Mouse (Mus musculus) heart, embryonic 12.5 days (tissue): Measurements from ENCODE around the gene Yap1. TPM values are rescaled to one million over a fixed set of nuclear protein-coding genes. Genes with fewer than 3 reads are reported as not detected.

Experiments used
- ATAC-seq: fragments of 200-750 bp; cut with Nextera tagmentation; 2 replicates; pipeline ENCODE4 v1.8.0; 2017; ENCODE audit warnings: moderate TSS enrichment, moderate library complexity; ENCODE audit not compliant: insufficient number of reproducible peaks, low FRiP score
- H3K27ac ChIP-seq: fragments of 300-500 bp; sonication (generic); 2 replicates; pipeline ENCODE4 v1.5.1; 2016; ENCODE audit warnings: mild to moderate bottlenecking, moderate library complexity; ENCODE audit not compliant: poor library complexity, severe bottlenecking
- H3K27me3 ChIP-seq: fragments of 300-500 bp; sonication (generic); replicated peaks from 2 replicates; pipeline ENCODE4 v1.6.1; 2016; ENCODE audit warnings: mild to moderate bottlenecking, moderate library complexity
- H3K36me3 ChIP-seq: fragments of 300-500 bp; sonication (generic); 2 replicates; pipeline ENCODE4 v1.6.1; 2016; ENCODE audit warnings: mild to moderate bottlenecking, moderate library complexity
- H3K4me1 ChIP-seq: fragments of 300-500 bp; sonication (generic); replicated peaks from 2 replicates; pipeline ENCODE4 v1.6.1; 2016; ENCODE audit warnings: mild to moderate bottlenecking
- H3K4me2 ChIP-seq: fragments of 300-500 bp; sonication (generic); 2 replicates; pipeline ENCODE4 v1.6.1; 2016; ENCODE audit warnings: mild to moderate bottlenecking, moderate library complexity
- H3K4me3 ChIP-seq: fragments of 300-500 bp; sonication (generic); 2 replicates; pipeline ENCODE4 v1.5.1; 2016; ENCODE audit warnings: mild to moderate bottlenecking
- H3K9ac ChIP-seq: fragments of 300-500 bp; sonication (generic); 2 replicates; pipeline ENCODE4 v1.6.1; 2016; ENCODE audit warnings: mild to moderate bottlenecking, moderate library complexity
- H3K9me3 ChIP-seq: fragments of 300-500 bp; sonication (generic); replicated peaks from 2 replicates; pipeline ENCODE4 v1.6.1; 2016; ENCODE audit warnings: mild to moderate bottlenecking, moderate library complexity
- WGBS: fragments of 180-500 bp; shearing (Covaris S2); methylation state at CpG from one replicate; pipeline ENCODE4 v1.1.7; 2016; 5-methylcytosine and 5-hydroxymethylcytosine counted together
- polyA plus RNA-seq: library from polyadenylated mRNA; unstranded; fragments of >200 nt; fragmentation: Nextera tagmentation; extraction: Ambion mirVana; gene quantifications from 2 replicates; pipeline ENCODE4 v1.2.1, GENCODE M21; 2016

The Yap1 gene
- 37.6 and 39.7 TPM in 2 replicates for polyA plus RNA-seq

DNA sequence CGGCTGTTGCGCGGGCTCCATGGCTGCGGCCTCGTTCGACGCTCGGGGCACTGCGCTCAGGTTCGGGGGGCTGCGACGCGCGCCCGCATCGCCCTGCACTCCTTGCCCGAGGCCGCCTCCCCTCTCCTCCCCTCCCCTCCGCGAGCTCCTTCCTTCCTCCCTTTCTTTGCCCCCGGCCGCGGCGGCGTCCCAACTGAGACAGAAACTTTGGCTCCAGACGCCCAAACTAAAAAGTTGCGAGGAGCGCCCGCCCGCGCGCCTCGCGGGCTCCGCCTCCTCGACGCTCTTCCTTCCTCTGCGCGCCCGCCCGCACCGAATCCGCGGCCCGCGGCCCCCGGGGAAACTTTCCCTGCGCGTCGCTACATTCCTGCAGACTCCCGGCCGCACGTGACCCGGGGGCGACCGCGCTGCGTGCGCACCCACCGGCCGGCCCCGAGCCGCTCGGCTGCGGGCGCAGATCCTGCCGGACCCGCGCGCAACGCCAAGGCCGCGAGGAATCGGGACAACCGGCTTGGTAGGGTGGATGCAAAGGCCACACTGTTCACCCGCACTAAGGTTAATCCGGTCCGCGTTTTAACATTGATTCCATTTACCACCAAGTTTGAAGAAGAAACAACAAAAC lies at the start of gene Yap1:
Yap1 (minus strand) TSS at position 227 of the 622 bp plus-strand sequence.
- peak within 1 kb of the TSS; percentile 100 for H3K27ac ChIP-seq
- peak within 1 kb of the TSS; percentile 98 for H3K4me3 ChIP-seq
- H3K9me3 ChIP-seq: no peaks in the 10 kb centered on the region
- peaks cover 19% of the 10 kb centered on the region for H3K36me3 ChIP-seq
- H3K4me1 ChIP-seq: peaks cover 15% of the 10 kb centered on the region
- ATAC-seq: peak; percentile 84
- H3K9ac ChIP-seq: peak within 1 kb of the TSS; percentile 100
- H3K4me2 ChIP-seq: peak within 1 kb of the TSS; percentile 66
- WGBS: under 1% methylated on average over 73 of the region's 79 CpGs
- H3K27me3 ChIP-seq: no peaks in the 10 kb centered on the region

DNA sequence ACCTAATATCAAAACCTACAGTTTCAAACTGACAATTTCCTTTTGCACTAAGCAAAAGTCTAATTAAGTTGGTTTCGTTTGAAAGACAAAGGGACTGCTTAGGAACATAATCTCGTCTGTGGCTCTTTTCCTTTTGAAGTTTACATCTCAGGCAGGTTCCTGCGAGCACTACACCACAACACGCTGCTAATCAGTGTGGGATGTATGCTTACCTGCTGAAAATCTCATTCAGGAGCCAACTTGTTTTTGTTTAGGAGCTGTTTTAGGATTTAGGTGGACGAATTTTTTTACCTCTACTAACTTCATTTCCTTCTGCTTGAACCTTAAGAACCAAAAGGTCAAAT lies 38.6 kb upstream of the Yap1 start:
- no peaks in the 10 kb centered on the region for H3K9me3 ChIP-seq
- H3K4me2 ChIP-seq: peak overlapping the region; percentile 76
- H3K4me3 ChIP-seq: peak overlapping the region; percentile 74
- 15% methylated on average over 5 of the region's 5 CpGs for WGBS
- peak overlapping the region; percentile 44 for H3K27ac ChIP-seq
- H3K36me3 ChIP-seq: no peaks in the 10 kb centered on the region
- H3K9ac ChIP-seq: no peak overlapping the region
- peaks cover 4% of the 10 kb centered on the region for H3K4me1 ChIP-seq
- peak; percentile 37; the same call in 1 of the 2 replicates for ATAC-seq
- H3K27me3 ChIP-seq: no peaks in the 10 kb centered on the region

DNA sequence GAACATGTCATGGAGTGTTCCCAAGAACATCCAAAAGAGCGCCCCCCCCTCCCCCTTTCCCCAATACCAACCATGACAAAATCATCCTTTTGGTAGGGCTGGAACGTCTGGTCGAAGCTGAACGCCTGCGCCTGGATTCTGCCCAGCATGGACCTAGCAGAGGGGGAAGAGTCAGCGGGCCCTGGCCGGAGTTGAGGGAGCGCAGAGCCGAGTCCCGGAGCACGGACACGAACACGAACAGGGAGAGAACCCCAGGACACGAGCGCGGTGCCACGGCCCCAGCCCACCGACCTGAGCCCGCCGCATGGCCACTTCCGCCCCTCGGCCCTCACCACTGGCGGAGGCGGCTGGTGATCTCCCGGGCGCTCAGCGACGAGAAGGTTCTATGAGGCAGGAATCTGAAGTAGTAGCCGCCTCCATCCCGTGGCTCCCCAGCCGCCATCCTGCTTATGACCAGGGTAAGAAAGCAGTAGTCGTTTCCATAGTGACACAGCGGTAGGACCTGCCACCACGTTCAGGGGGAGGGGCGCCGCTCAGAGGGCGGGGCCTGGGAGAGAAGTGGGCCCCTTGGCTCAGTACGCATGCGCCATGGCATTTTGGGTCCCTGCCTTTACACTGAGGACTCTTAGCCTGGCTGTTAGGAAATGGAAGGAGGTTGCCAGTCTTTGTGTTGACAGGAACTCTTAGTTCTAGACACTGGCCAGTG lies 38.1 kb upstream of the Yap1 start, which contains the start of gene Cfap300:
Cfap300 (minus strand) TSS at position 486 of the 706 bp plus-strand sequence.
- Histone ChIP-seq H3K4me3 (peak within 1 kb of the TSS; percentile 74), H3K9me3 (no peaks in the 10 kb centered on the region), H3K9ac (peak within 1 kb of the TSS; percentile 75), H3K27ac (peak within 1 kb of the TSS; percentile 74), H3K4me2 (peak within 1 kb of the TSS; percentile 76), H3K36me3 (no peaks in the 10 kb centered on the region), H3K27me3 (no peaks in the 10 kb centered on the region), H3K4me1 (peaks cover 4% of the 10 kb centered on the region)
- WGBS: under 1% methylated on average over 39 of the region's 39 CpGs
- ATAC-seq: peak; percentile 96

DNA sequence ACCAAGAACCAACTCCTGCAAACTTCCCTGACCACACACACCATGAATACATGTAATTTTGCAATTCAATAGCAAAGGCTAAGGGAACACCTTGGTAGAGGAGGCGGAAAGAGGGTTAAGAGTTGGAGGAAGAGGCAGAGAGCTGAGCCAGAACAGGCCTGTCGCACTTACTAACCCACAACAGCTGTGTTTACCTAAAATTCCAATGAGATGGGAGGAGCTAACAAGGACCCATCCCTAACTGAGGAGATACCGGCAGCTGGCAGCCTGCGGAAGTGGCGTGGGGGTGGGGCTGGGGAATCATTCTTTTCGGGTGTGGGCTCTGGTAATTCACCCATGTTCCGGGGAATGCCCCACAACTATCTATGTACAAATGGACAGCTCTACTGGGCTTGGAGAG lies 31.1 kb upstream of the Yap1 start:
- Histone ChIP-seq H3K4me3 (no peak overlapping the region), H3K4me1 (peaks cover 6% of the 10 kb centered on the region; the same call in 1 of the 2 replicates), H3K36me3 (no peaks in the 10 kb centered on the region), H3K9ac (no peak overlapping the region), H3K9me3 (no peaks in the 10 kb centered on the region), H3K4me2 (peak overlapping the region; percentile 43), H3K27me3 (no peaks in the 10 kb centered on the region), H3K27ac (no peak overlapping the region)
- ATAC-seq: peak; percentile 55; the same call in 1 of the 2 replicates
- WGBS: 17% methylated on average over 7 of the region's 7 CpGs

DNA sequence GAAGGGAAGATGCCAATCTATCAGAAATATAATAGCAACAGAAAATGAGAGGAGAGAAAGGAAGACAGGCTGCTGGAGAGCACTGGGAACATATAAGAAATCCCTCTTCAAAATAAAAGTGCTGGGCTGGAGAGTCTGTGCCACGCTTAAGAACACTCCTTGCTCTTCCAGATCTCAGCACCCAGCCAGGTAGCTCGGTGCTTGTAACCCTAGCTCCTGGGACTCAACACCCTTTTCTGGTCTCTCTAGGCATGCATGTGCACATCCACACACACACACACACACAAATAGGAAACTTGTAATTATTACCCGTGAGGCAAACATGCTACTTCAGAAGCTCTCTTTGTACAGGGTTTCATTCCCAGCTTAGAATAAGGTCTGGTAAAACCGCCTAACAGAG lies 30.7 kb upstream of the Yap1 start:
- Histone ChIP-seq H3K4me3 (no peak overlapping the region), H3K4me2 (no peak overlapping the region), H3K27me3 (no peaks in the 10 kb centered on the region), H3K9ac (no peak overlapping the region), H3K4me1 (peaks cover 6% of the 10 kb centered on the region; the same call in 1 of the 2 replicates), H3K27ac (no peak overlapping the region), H3K9me3 (no peaks in the 10 kb centered on the region), H3K36me3 (no peaks in the 10 kb centered on the region)
- ATAC-seq: no peak
- 46% methylated on average over 4 of the region's 4 CpGs for WGBS

DNA sequence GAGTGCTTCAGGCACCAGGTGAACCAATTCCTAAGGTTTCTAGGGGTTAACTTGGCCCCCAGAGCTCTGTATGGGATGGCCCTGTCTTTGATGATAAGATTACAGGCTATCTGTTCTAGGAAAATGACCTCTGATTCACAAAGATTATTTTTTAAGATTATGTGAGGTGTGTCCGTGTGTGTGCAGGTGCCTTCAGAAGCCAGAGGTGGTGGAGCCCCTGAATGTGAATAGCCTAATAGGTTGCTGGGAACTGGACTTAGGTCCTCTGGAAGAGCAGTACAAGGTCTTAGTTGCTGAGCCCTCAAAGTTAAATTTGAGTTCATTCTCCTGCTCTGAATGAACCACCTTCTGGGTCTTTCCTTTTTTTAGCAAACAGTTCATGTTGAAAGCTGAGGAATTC lies 29.7 kb upstream of the Yap1 start:
- no peak overlapping the region for H3K4me3 ChIP-seq
- WGBS: 56% methylated on average over 1 of the region's 1 CpGs
- H3K4me2 ChIP-seq: no peak overlapping the region
- ATAC-seq: no peak
- no peaks in the 10 kb centered on the region for H3K27me3 ChIP-seq
- H3K9me3 ChIP-seq: no peaks in the 10 kb centered on the region
- no peak overlapping the region for H3K9ac ChIP-seq
- H3K4me1 ChIP-seq: peaks cover 6% of the 10 kb centered on the region; the same call in 1 of the 2 replicates
- no peak overlapping the region for H3K27ac ChIP-seq
- H3K36me3 ChIP-seq: no peaks in the 10 kb centered on the region

DNA sequence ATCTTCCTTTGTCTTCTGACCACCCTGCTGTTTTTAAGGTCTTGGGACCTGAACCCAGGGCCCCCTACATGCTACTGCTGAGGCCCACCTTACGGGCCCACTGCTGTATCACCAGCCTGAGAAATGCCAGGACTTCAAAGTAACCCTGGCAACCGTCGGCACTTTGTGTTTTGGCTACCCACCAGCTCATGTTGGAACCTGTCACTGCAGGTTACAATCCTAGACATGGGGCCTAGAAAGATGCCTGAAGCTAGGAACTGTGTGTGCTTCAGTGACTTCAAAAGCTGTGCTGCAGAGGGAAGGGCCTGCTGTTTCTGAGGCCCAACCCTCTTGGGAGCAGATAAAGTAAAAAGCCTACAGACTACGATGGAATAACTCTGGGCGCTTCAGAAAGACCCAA lies 28.5 kb upstream of the Yap1 start:
- Histone ChIP-seq H3K27me3 (no peaks in the 10 kb centered on the region), H3K4me1 (peaks cover 6% of the 10 kb centered on the region; the same call in 1 of the 2 replicates), H3K36me3 (no peaks in the 10 kb centered on the region), H3K4me2 (no peak overlapping the region), H3K9me3 (no peaks in the 10 kb centered on the region), H3K4me3 (no peak overlapping the region), H3K9ac (no peak overlapping the region), H3K27ac (no peak overlapping the region)
- 75% methylated on average over 5 of the region's 5 CpGs for WGBS
- no peak for ATAC-seq

DNA sequence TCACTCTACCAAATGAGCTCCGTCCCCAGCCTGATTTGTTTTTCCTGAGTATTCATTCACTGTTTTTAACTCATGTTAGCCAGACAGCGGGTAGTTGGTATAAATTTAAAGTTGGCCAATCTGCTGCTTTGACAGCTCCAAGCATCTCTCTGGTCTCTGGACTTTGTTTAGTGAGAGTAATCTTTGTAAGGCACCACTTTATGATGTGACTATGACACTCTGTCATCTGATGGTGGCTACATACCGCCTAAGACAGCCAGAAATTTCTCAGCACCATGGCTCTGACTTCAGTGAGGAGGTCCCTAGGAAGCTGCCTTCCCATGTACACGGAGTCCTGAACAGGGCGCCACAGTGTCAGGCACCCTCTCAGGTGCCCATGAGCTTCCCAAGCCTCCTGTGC lies 14.2 kb upstream of the Yap1 start:
- no peak for ATAC-seq
- WGBS: 74% methylated on average over 5 of the region's 5 CpGs

DNA sequence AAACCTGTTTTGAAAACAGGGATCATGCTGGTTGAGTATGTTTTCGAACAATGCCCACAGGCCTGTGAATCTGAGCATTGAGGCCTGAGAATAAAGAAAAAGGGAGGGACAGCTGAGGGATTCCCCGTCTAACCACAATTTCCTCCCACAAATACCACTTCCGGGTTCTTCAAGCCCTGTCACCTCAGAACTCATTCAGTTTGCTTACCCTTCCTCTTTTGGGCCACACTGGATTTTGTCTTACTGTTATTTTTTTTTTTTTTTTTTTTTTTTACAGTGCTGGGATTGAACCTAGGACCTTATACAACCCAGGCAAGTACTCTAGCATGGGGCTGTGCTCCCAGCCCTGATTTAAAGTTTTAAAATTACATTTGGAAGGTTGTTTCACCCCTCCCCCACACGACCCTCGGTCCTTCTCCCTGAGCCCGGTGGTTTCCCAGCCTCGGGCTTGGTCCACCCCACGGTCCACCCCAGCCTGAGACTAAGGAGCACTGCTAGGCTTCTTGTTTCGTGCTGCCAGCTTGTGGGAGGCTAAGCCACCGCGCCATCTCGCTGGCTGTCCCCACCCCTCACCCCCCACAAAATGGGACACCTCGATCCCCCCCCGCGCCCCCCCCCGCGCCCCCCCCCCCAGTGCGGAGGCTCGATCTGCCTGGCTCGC lies 13.0 kb upstream of the Yap1 start:
- Histone ChIP-seq H3K4me1 (no peaks in the 10 kb centered on the region), H3K9ac (no peak overlapping the region), H3K36me3 (no peaks in the 10 kb centered on the region), H3K4me3 (no peak overlapping the region), H3K4me2 (0 out of 2 replicates have a peak overlapping the region, but pooled peaks have one; percentile 24), H3K27me3 (no peaks in the 10 kb centered on the region), H3K27ac (no peak overlapping the region), H3K9me3 (no peaks in the 10 kb centered on the region)
- 52% methylated on average over 15 of the region's 20 CpGs for WGBS
- ATAC-seq: no peak

More for the DNA sequence above, 14.2 kb upstream of the Yap1 start:
- H3K4me2 ChIP-seq: no peak overlapping the region
- no peak overlapping the region for H3K27ac ChIP-seq
- no peak overlapping the region for H3K9ac ChIP-seq
- H3K36me3 ChIP-seq: no peaks in the 10 kb centered on the region
- no peak overlapping the region for H3K4me3 ChIP-seq
- H3K4me1 ChIP-seq: no peaks in the 10 kb centered on the region
- H3K9me3 ChIP-seq: no peaks in the 10 kb centered on the region
- H3K27me3 ChIP-seq: no peaks in the 10 kb centered on the region

DNA sequence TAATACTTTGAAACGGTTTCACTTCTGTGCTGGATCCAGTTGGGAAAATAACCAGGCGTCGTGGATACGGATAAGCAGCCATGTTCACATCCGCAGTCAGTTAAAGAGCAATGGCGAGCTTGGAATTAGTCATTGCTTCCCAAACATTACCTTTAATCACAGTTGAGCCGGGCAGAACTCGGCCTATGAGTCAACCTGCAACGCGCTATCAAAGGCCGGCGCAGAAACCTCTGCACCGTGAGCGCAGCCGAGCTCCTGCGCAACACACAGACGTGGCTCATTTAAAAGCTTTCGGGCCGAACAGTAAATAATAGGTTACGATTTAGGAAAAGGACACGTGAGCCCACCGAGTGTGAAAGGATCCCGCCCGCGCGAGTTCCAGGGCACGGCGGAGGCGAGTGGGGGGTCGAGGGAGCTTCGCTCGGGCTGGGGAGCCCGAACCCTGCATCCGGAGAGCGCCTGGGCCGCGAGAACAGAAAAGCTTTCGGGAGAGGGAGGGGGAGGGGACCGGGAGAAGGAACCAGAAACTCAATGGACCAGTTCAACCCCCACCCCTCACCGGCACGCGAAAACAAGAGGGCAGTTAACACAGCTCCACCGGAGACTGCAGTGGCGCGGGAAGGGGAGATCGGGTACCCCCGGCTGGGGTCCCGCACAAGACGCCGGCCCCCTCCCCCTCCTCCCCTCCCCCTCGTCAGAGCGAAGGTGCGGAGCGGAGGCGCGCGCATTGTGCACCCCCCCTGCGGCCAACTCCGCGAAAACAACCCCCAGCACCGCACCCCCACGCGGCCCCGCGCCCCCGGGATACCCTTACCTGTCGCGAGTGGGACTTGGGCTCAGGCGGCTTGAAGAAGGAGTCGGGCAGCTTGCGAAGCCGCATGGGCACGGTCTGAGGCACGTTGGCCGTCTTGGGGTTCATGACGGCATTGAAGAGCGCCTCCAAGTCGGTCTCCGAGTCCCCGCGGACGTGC lies 810 bp downstream of the Yap1 start:
- H3K36me3 ChIP-seq: peaks cover 28% of the 10 kb centered on the region
- no peaks in the 10 kb centered on the region for H3K9me3 ChIP-seq
- under 1% methylated on average over 80 of the region's 82 CpGs for whole genome bisulfite sequencing
- ATAC-seq: peak; percentile 65
- H3K27ac ChIP-seq: peak overlapping the region; percentile 100
- H3K4me2 ChIP-seq: peak overlapping the region; percentile 66
- peak overlapping the region; percentile 98 for H3K4me3 ChIP-seq
- peaks cover 23% of the 10 kb centered on the region for H3K4me1 ChIP-seq
- no peaks in the 10 kb centered on the region for H3K27me3 ChIP-seq
- peak overlapping the region; percentile 100 for H3K9ac ChIP-seq
